Mouse (Mus musculus) ES-Bruce4 (cell line): ENCODE results near the gene 1700013F07Rik.

Experiments used
- CTCF ChIP-seq: IDR thresholded peaks from one replicate; pipeline ENCODE4 v1.8.1; 2011; ENCODE audit warnings: low read depth, low read length
- EP300 ChIP-seq: IDR thresholded peaks from 2 replicates; pipeline ENCODE4 v1.6.1; 2011; ENCODE audit warnings: low read depth, low read length; ENCODE audit not compliant: insufficient read depth
- POLR2A ChIP-seq: IDR thresholded peaks from one replicate; pipeline ENCODE4 v1.8.1; 2011; ENCODE audit warnings: low read length; ENCODE audit not compliant: insufficient read depth

DNA sequence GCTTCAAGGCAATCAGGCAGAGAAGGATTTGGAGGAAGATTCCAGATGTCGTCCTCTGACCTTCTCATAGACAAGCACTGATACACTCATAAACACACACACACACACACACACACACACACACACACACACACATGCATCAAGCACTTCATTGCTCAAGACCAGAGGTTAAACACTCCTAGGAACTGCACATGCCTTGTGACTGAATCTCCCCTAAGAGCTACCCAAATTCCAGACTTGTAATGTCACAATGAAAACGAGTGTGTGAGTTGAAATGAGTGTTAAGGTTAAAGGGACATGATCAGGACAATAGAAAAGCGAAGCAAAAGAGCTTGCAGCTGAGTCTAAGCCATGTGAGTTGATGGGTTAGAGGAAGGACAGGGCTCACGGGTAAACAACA, 15.7 kb upstream of the 1700013F07Rik start:
- TF ChIP-seq CTCF (no peak), POLR2A (no peak), EP300 (no peak)
